Mouse (Mus musculus): Measurements from ENCODE around the gene Gm10197.

- TF ChIP-seq GATA1 (IDR thresholded peaks at IDR 0.05; ENCODE audit: borderline replicate concordance, low read length) (no peak), FLI1 (IDR thresholded peaks at IDR 0.05; ENCODE audit: low read length) (no peak)
Measured at GRCm38 (mm10) chr19:53333730-53334129, 37.8 kb downstream of the Gm10197 start.
